18 mouse cellular contexts compared by ENCODE assay signal in the genomic region with DNA sequence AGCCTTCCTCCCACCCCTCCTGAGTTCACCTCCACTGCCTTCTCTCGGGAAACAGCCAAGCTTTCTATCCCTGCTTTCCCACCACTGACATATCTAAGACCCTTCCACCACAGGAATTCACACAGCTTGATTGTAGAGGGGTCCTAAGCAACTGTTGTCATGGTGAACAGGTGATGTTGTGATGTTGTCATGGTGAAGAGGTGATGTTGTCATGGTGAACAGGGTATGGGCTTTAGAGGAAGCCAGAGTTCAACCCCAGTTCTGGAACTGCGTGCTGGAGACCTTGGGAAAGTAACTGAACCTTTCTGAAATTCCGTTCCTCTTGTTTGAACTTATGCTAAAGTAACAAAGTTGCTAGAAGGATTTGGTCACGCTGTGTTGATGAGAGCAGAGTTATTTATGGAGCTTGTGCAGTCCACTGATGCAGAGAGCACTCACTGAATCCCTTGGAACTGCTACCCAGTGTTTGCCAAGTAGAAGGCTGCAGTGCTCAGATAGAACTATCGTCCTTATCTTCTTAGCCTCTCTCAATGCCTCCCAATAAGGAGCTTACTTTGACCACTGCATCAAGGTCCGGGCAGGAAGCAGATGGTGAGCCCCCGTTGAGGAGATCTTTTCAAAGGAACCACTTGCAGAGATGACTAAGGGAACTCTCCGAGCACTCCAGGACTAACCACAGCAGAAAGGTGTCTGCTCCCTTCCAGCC. TPM values are rescaled to one million over a fixed set of nuclear protein-coding genes. Genes with fewer than 3 reads are reported as not detected.
DNase-seq lines count a peak whose midpoint lies in the region; ATAC-seq and TF ChIP-seq lines count a peak whose summit lies in the region.
"Had no signal": no experiment of that assay in that cellular context is flagged by ENCODE, and none has a peak within 500 bp of the region (broad histone marks: within the 10 kb centered on the region; RNA-seq: fewer than 3 reads in every experiment).

No protein-coding gene starts in this region.

- WGBS in hindbrain, embryonic 10.5 days, result 81% methylated on average over 8 of the region's 8 CpGs
- 75% methylated on average over 8 of the region's 8 CpGs for WGBS in hindbrain, embryonic 14.5 days
- WGBS in liver, embryonic 12.5 days (ENCODE audit: insufficient replicate concordance), result 21% methylated on average over 8 of the region's 8 CpGs
- 85% methylated on average over 8 of the region's 8 CpGs for WGBS in midbrain, embryonic 11.5 days

- DNase-seq in hindbrain, embryonic 10.5 days (ENCODE audit: low spot score), result peak; percentile 4
- no peak for DNase-seq in hindbrain, embryonic 14.5 days (ENCODE audit: low spot score)
- no peak for DNase-seq in midbrain, embryonic 11.5 days (ENCODE audit: low spot score, missing footprints)
- no peak for DNase-seq in B cell, adult 2 months
- DNase-seq in adrenal gland, adult 8-10 months, result no peak
- DNase-seq: cerebellum, postnatal 25 days; heart, postnatal 4 days; kidney, adult 9 months; kidney, postnatal 36 days; thymus, adult 2 months had no signal

- H3K27me3 ChIP-seq in hindbrain, embryonic 10.5 days (ENCODE audit: insufficient read depth, poor library complexity, severe bottlenecking), result no peaks in the 10 kb centered on the region
- no peaks in the 10 kb centered on the region for H3K27me3 ChIP-seq in hindbrain, embryonic 14.5 days (ENCODE audit: control insufficient read depth, insufficient read depth, low read length)
- H3K27me3 ChIP-seq in liver, embryonic 12.5 days (replicated peaks), result no peaks in the 10 kb centered on the region
- no peaks in the 10 kb centered on the region for H3K27me3 ChIP-seq in midbrain, embryonic 11.5 days (ENCODE audit: control insufficient read depth, insufficient read depth, low read length)
- H3K27me3 ChIP-seq: embryonic facial prominence, embryonic 12.5 days; limb, embryonic 13.5 days; Patski had no signal

- TF ChIP-seq POLR2A in embryonic fibroblast, embryonic 13.5 days (IDR thresholded peaks at IDR 0.05; ENCODE audit: low read depth, low read length), result no peak

- no peaks in the 10 kb centered on the region for H3K9me3 ChIP-seq in hindbrain, embryonic 10.5 days
- H3K9me3 ChIP-seq in hindbrain, embryonic 14.5 days (ENCODE audit: control insufficient read depth, low read length), result no peaks in the 10 kb centered on the region
- no peaks in the 10 kb centered on the region for H3K9me3 ChIP-seq in liver, embryonic 12.5 days (replicated peaks)
- H3K9me3 ChIP-seq in midbrain, embryonic 11.5 days (ENCODE audit: control insufficient read depth, low read length), result no peaks in the 10 kb centered on the region
- H3K9me3 ChIP-seq: embryonic facial prominence, embryonic 12.5 days; forebrain, embryonic 10.5 days; limb, embryonic 13.5 days; midbrain, embryonic 10.5 days had no signal

- ATAC-seq in hindbrain, embryonic 14.5 days (ENCODE audit: low FRiP score), result no peak
- ATAC-seq in liver, embryonic 12.5 days, result peak; percentile 76
- ATAC-seq in megakaryocyte progenitor cell, adult 5-6 weeks (replicated peaks; ENCODE audit: poor library complexity), result peak; percentile 85
- ATAC-seq in midbrain, embryonic 11.5 days (ENCODE audit: low FRiP score), result no peak
- ATAC-seq: Patski had no signal

- no peak overlapping the region for H3K4me3 ChIP-seq in hindbrain, embryonic 10.5 days
- H3K4me3 ChIP-seq in hindbrain, embryonic 14.5 days (replicated peaks; ENCODE audit: low read length), result no peak overlapping the region
- H3K4me3 ChIP-seq in embryonic fibroblast, embryonic 13.5 days (ENCODE audit: insufficient read depth, low read length), result no peak overlapping the region
- H3K4me3 ChIP-seq in liver, embryonic 12.5 days, result no peak overlapping the region
- H3K4me3 ChIP-seq in midbrain, embryonic 11.5 days (ENCODE audit: low read depth, low read length), result no peak overlapping the region
- H3K4me3 ChIP-seq: embryonic facial prominence, embryonic 12.5 days; forebrain, embryonic 10.5 days; limb, embryonic 13.5 days; midbrain, embryonic 10.5 days had no signal

- no peak overlapping the region for H3K27ac ChIP-seq in hindbrain, embryonic 10.5 days
- H3K27ac ChIP-seq in hindbrain, embryonic 14.5 days, result no peak overlapping the region
- H3K27ac ChIP-seq in embryonic fibroblast, embryonic 13.5 days (ENCODE audit: insufficient read depth, low read length), result peak overlapping the region; percentile 37; the same call in 1 of the 2 replicates
- no peak overlapping the region for H3K27ac ChIP-seq in liver, embryonic 12.5 days
- no peak overlapping the region for H3K27ac ChIP-seq in midbrain, embryonic 11.5 days (ENCODE audit: low read depth, low read length)
- H3K27ac ChIP-seq: embryonic facial prominence, embryonic 12.5 days; forebrain, embryonic 10.5 days; limb, embryonic 13.5 days; midbrain, embryonic 10.5 days had no signal

- no peak overlapping the region for H3K9ac ChIP-seq in hindbrain, embryonic 14.5 days
- H3K9ac ChIP-seq in liver, embryonic 12.5 days, result no peak overlapping the region
- H3K9ac ChIP-seq in midbrain, embryonic 11.5 days (ENCODE audit: low read length), result no peak overlapping the region
- H3K9ac ChIP-seq: embryonic facial prominence, embryonic 12.5 days; limb, embryonic 13.5 days had no signal

- H3K4me2 ChIP-seq in hindbrain, embryonic 14.5 days (replicated peaks), result no peak overlapping the region
- no peak overlapping the region for H3K4me2 ChIP-seq in liver, embryonic 12.5 days
- no peak overlapping the region for H3K4me2 ChIP-seq in midbrain, embryonic 11.5 days
- H3K4me2 ChIP-seq: embryonic facial prominence, embryonic 12.5 days; limb, embryonic 13.5 days had no signal

- H3K4me1 ChIP-seq in hindbrain, embryonic 10.5 days (replicated peaks), result peaks cover 5% of the 10 kb centered on the region
- no peaks in the 10 kb centered on the region for H3K4me1 ChIP-seq in hindbrain, embryonic 14.5 days (replicated peaks; ENCODE audit: control insufficient read depth, insufficient read depth, low read length)
- H3K4me1 ChIP-seq in embryonic fibroblast, embryonic 13.5 days (ENCODE audit: control insufficient read depth, insufficient read depth, low read length), result peaks cover 2% of the 10 kb centered on the region; the same call in 1 of the 2 replicates
- 0 out of 2 replicates have a peak, but pooled peaks cover 3% of the 10 kb centered on the region for H3K4me1 ChIP-seq in liver, embryonic 12.5 days
- H3K4me1 ChIP-seq in midbrain, embryonic 11.5 days (ENCODE audit: control insufficient read depth, insufficient read depth, low read length), result no peaks in the 10 kb centered on the region
- H3K4me1 ChIP-seq: embryonic facial prominence, embryonic 12.5 days; limb, embryonic 13.5 days had no signal

- no peak for TF ChIP-seq CTCF in embryonic fibroblast, embryonic 13.5 days (IDR thresholded peaks at IDR 0.05; ENCODE audit: borderline replicate concordance, insufficient read depth, low read length)

- no peaks in the 10 kb centered on the region for H3K36me3 ChIP-seq in hindbrain, embryonic 10.5 days
- H3K36me3 ChIP-seq in hindbrain, embryonic 14.5 days (replicated peaks; ENCODE audit: control insufficient read depth, insufficient read depth), result no peaks in the 10 kb centered on the region
- H3K36me3 ChIP-seq in liver, embryonic 12.5 days, result no peaks in the 10 kb centered on the region
- H3K36me3 ChIP-seq in midbrain, embryonic 11.5 days (ENCODE audit: control insufficient read depth, insufficient read depth, low read length), result no peaks in the 10 kb centered on the region
- H3K36me3 ChIP-seq: embryonic facial prominence, embryonic 12.5 days; forebrain, embryonic 10.5 days; limb, embryonic 13.5 days; midbrain, embryonic 10.5 days had no signal

RNA-seq across cellular contexts. Expression of a gene that starts 45.5 kb away (rescaled TPM):
- 27.3 and 33.8 TPM in 2 replicates for polyA plus RNA-seq in hindbrain, embryonic 10.5 days (2016; fragmentation: Nextera tagmentation; extraction: Ambion mirVana)
- polyA plus RNA-seq in hindbrain, embryonic 14.5 days (2014; fragmentation: Nextera tagmentation; extraction: Ambion mirVana), result 6.5 and 6.6 TPM in 2 replicates
- polyA plus RNA-seq in embryonic fibroblast, embryonic 13.5 days (2011; ENCODE audit: insufficient read length, low read depth, missing spikeins), result 2,892 and 6,250 TPM in 2 replicates
- 69.2 and 78.6 TPM in 2 replicates for polyA plus RNA-seq in liver, embryonic 12.5 days (2016; fragmentation: Nextera tagmentation; extraction: Ambion mirVana)
- 2.3 and 3.7 TPM in 2 replicates for total RNA-seq in megakaryocyte progenitor cell, adult 5-6 weeks (2015)
- total RNA-seq in megakaryocyte progenitor cell, adult 5-6 weeks (2017), result 1.4 and 2.8 TPM in 2 replicates
- polyA plus RNA-seq in midbrain, embryonic 11.5 days (2014; fragmentation: Nextera tagmentation; extraction: Ambion mirVana), result 37.4 and 42.0 TPM in 2 replicates
- total RNA-seq in adrenal gland, adult 8-10 months (2022), result 10 to 100 TPM; 13.4 to 41.0 (median 19.9) TPM

Comparison
In these comparisons a context has a peak if more than half of its experiments do, and no peak if none do; other contexts are left out.
1. ATAC-seq: peak in liver, embryonic 12.5 days (single experiment) and megakaryocyte progenitor cell, adult 5-6 weeks (single experiment); none in hindbrain, embryonic 14.5 days (single experiment) and midbrain, embryonic 11.5 days (single experiment).
2. RNA of a gene that starts 45.5 kb away (polyA plus RNA-seq): 2,892 to 6,250 TPM in embryonic fibroblast, embryonic 13.5 days; 69.2 to 78.6 TPM in liver, embryonic 12.5 days, 37.4 to 42.0 TPM in midbrain, embryonic 11.5 days, 27.3 to 33.8 TPM in hindbrain, embryonic 10.5 days and 6.5 to 6.6 TPM in hindbrain, embryonic 14.5 days; every median in the first group is over 10 times any median in the second.